Mouse (Mus musculus): ENCODE data around the gene Pla2g12b. TPM values are rescaled to one million over a fixed set of nuclear protein-coding genes. Genes with fewer than 3 reads are reported as not detected.

Gene Pla2g12b
- polyA plus RNA-seq, 1 experiment from 2014 or later: 1.8 TPM

DNA sequence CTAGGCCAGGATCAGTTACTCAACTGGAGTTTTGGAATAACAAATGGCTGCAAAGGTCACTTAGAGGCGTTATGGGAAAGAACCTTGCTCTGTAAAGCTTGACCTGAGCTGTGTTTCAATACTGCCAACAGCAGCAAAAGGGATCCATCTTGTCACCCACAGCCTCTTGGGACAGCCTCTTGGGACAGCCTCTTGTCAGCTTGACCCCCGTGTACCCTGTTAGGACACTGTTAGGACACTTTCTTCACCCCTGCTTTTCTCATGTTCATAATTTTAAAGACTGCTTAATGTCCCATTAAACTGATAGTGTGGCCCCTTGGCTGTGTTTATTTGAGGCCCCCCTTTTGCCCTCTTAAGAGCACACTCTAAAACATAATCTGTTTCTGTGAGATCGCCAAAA lies 21.0 kb downstream of the Pla2g12b start:
- WGBS (ENCODE audit: insufficient replicate concordance): 64% methylated on average over 3 of the region's 3 CpGs

DNA sequence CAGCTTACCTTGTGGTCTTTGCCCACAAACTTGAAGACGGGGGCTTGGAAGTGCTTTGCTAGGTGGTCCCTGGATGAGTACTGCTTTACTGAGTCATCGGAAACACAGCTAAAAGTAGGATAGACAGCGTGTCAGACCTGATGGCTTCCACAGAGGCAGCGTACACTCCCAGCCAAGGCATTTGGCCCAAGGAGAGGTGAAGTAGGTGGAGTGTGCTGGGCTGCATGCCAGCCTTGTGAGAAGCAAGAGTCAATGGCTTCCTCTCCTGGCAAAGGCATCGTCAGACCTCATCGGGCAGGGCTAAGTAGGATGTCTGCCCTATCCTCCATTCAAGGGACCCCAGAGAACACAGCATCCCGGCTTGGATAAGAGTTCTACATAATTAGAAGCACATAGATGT lies 21.9 kb downstream of the Pla2g12b start:
- H3K9ac ChIP-seq (ENCODE audit: low read depth, low read length): no peak overlapping the region
- H3K27me3 ChIP-seq (ENCODE audit: control insufficient read depth, insufficient read depth, low read length): no peaks in the 10 kb centered on the region
- no peaks in the 10 kb centered on the region for H3K36me3 ChIP-seq (ENCODE audit: control insufficient read depth, insufficient read depth, low read length)
- H3K4me2 ChIP-seq: no peak overlapping the region
- no peak overlapping the region for H3K27ac ChIP-seq (ENCODE audit: low read depth, low read length)
- H3K9me3 ChIP-seq (replicated peaks; ENCODE audit: control insufficient read depth, low read length): no peaks in the 10 kb centered on the region
- no peak overlapping the region for H3K4me3 ChIP-seq (ENCODE audit: low read depth, low read length)
- no peaks in the 10 kb centered on the region; the same call in 1 of the 2 replicates for H3K4me1 ChIP-seq (ENCODE audit: control insufficient read depth, insufficient read depth, low read length)
- WGBS (ENCODE audit: insufficient replicate concordance): 87% methylated on average over 7 of the region's 7 CpGs
- ATAC-seq (replicated peaks; ENCODE audit: insufficient number of reproducible peaks, low FRiP score, low TSS enrichment): no peak

More for the DNA sequence above, 21.0 kb downstream of the Pla2g12b start:
- Histone ChIP-seq H3K4me2 (no peak overlapping the region), H3K9me3 (replicated peaks; ENCODE audit: control insufficient read depth, low read length) (no peaks in the 10 kb centered on the region), H3K9ac (ENCODE audit: low read depth, low read length) (no peak overlapping the region), H3K27me3 (ENCODE audit: control insufficient read depth, insufficient read depth, low read length) (no peaks in the 10 kb centered on the region), H3K4me3 (ENCODE audit: low read depth, low read length) (no peak overlapping the region), H3K27ac (ENCODE audit: low read depth, low read length) (no peak overlapping the region), H3K36me3 (ENCODE audit: control insufficient read depth, insufficient read depth, low read length) (no peaks in the 10 kb centered on the region), H3K4me1 (ENCODE audit: control insufficient read depth, insufficient read depth, low read length) (no peaks in the 10 kb centered on the region)
- no peak for ATAC-seq (replicated peaks; ENCODE audit: insufficient number of reproducible peaks, low FRiP score, low TSS enrichment)

DNA sequence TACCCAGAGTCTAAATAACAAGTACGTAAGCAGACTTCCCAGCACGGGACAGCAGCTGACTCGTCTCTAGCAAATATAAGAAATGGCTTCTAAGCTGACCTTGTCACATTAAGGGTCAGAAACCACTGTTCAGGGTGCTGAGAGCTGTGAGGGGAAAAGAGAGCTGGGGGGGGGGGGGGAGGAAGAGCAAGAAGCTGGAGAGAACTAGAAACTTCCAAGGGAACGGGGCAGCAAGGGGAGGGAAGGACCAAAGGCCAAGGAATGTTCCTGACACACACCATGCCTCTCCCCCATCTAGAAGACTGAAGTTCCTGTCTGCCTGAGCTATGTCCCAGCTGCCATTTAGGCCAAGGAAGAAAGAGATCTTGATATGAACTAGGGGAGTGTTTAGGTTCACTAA lies 22.9 kb downstream of the Pla2g12b start:
- Histone ChIP-seq H3K4me3 (ENCODE audit: low read depth, low read length) (no peak overlapping the region), H3K4me2 (no peak overlapping the region), H3K27me3 (ENCODE audit: control insufficient read depth, insufficient read depth, low read length) (no peaks in the 10 kb centered on the region), H3K9me3 (replicated peaks; ENCODE audit: control insufficient read depth, low read length) (no peaks in the 10 kb centered on the region), H3K27ac (ENCODE audit: low read depth, low read length) (no peak overlapping the region), H3K4me1 (ENCODE audit: control insufficient read depth, insufficient read depth, low read length) (peaks cover 7% of the 10 kb centered on the region; the same call in 1 of the 2 replicates), H3K36me3 (ENCODE audit: control insufficient read depth, insufficient read depth, low read length) (no peaks in the 10 kb centered on the region), H3K9ac (ENCODE audit: low read depth, low read length) (no peak overlapping the region)
- WGBS (ENCODE audit: insufficient replicate concordance): 60% methylated on average over 4 of the region's 4 CpGs
- ATAC-seq (replicated peaks; ENCODE audit: insufficient number of reproducible peaks, low FRiP score, low TSS enrichment): no peak

DNA sequence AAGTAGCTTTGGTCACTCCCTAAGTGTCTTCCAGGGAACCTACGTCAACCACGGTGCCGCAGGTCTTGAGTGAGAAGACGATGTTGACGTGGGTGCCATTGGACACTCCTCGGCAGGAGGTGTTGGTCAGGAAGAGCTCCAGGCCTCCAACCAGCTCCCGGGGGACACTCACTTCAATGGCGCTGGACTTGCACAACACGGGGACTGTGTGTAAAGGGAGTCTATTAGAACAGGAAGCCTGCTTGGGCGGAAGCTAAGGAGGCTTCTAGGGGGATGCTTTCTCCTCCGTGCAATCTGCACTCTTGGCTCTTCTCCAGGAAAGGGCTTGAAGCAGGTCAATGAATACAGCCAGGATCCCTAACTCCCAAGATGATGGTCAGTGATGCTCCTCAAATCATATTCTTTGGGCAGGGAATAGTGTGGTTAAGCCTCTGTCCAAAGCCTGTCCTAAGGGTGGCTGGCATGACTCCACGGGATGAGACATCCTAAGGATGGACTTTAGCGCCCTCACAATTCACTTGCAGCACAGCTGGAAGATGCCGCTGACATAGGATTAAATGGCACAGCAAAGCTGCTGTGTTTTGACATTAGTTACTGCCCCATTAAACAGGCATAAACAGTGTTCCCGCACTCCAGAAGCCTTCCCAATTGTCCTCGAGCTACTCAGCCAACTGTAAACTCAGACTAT lies 26.1 kb downstream of the Pla2g12b start:
- H3K9ac ChIP-seq (ENCODE audit: low read depth, low read length): no peak overlapping the region
- H3K9me3 ChIP-seq (replicated peaks; ENCODE audit: control insufficient read depth, low read length): no peaks in the 10 kb centered on the region
- H3K4me2 ChIP-seq: no peak overlapping the region
- no peaks in the 10 kb centered on the region for H3K27me3 ChIP-seq (ENCODE audit: control insufficient read depth, insufficient read depth, low read length)
- no peaks in the 10 kb centered on the region for H3K36me3 ChIP-seq (ENCODE audit: control insufficient read depth, insufficient read depth, low read length)
- no peak for ATAC-seq (replicated peaks; ENCODE audit: insufficient number of reproducible peaks, low FRiP score, low TSS enrichment)
- no peak overlapping the region for H3K27ac ChIP-seq (ENCODE audit: low read depth, low read length)
- WGBS (ENCODE audit: insufficient replicate concordance): 73% methylated on average over 16 of the region's 16 CpGs
- H3K4me3 ChIP-seq (ENCODE audit: low read depth, low read length): no peak overlapping the region
- H3K4me1 ChIP-seq (ENCODE audit: control insufficient read depth, insufficient read depth, low read length): peaks cover 7% of the 10 kb centered on the region; the same call in 1 of the 2 replicates

DNA sequence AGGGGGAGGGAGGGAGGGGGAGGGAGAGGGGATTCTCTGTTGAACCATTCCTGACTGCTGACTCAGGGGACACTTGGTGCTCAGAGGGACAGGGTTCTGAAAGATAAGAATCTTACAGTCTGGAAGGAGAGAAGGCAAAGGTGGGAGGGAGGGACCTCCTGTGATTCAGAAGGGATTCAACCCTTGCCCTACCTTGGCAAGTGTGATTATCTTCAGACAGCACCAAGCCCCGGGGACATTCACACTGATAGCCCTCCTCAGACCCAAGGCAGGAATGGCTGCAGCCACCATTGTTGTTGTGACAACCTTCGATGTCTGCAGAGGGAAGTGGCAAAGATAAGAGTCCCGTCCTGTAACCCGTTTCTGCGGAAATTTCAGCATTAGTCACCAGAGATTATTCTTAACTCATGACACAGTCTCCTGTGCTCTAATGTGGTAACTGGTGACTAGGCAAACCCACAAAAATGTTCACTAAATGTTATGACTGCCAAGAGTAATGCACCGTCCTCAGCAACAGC lies 27.3 kb downstream of the Pla2g12b start:
- WGBS (ENCODE audit: insufficient replicate concordance): 21% methylated on average over 6 of the region's 6 CpGs
- peaks cover 7% of the 10 kb centered on the region; the same call in 1 of the 2 replicates for H3K4me1 ChIP-seq (ENCODE audit: control insufficient read depth, insufficient read depth, low read length)
- peak; percentile 52; the same call in 1 of the 2 replicates for ATAC-seq (replicated peaks; ENCODE audit: insufficient number of reproducible peaks, low FRiP score, low TSS enrichment)
- H3K36me3 ChIP-seq (ENCODE audit: control insufficient read depth, insufficient read depth, low read length): no peaks in the 10 kb centered on the region
- no peaks in the 10 kb centered on the region for H3K27me3 ChIP-seq (ENCODE audit: control insufficient read depth, insufficient read depth, low read length)
- H3K27ac ChIP-seq (ENCODE audit: low read depth, low read length): no peak overlapping the region
- H3K9me3 ChIP-seq (replicated peaks; ENCODE audit: control insufficient read depth, low read length): no peaks in the 10 kb centered on the region
- H3K4me3 ChIP-seq (ENCODE audit: low read depth, low read length): no peak overlapping the region
- no peak overlapping the region for H3K9ac ChIP-seq (ENCODE audit: low read depth, low read length)
- 0 out of 2 replicates have a peak overlapping the region, but pooled peaks have one; percentile 14 for H3K4me2 ChIP-seq

DNA sequence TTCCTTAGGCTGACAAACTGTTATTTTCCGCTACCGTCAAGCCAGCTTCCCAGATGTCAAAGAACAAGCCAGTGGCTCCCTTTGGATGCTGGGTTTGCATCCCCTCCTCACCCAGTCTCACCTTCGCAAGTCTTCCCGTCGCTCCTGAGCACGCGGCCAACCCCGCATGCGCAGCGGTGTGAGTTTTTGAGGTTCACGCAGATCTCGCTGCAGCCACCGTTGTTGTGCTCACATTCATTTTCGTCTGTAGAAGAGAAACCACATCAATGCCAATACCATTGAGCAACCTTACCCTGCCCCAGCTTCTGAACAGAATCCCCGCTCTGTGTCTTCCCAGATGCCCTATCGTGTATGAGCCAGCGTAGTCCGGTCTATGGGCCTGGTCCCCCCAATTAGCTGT lies 32.3 kb downstream of the Pla2g12b start:
- WGBS (ENCODE audit: insufficient replicate concordance): 89% methylated on average over 18 of the region's 18 CpGs
- no peak overlapping the region for H3K4me3 ChIP-seq (ENCODE audit: low read depth, low read length)
- no peak overlapping the region for H3K4me2 ChIP-seq
- H3K27ac ChIP-seq (ENCODE audit: low read depth, low read length): no peak overlapping the region
- H3K9me3 ChIP-seq (replicated peaks; ENCODE audit: control insufficient read depth, low read length): no peaks in the 10 kb centered on the region
- H3K36me3 ChIP-seq (ENCODE audit: control insufficient read depth, insufficient read depth, low read length): no peaks in the 10 kb centered on the region
- H3K27me3 ChIP-seq (ENCODE audit: control insufficient read depth, insufficient read depth, low read length): 0 out of 2 replicates have a peak, but pooled peaks cover 2% of the 10 kb centered on the region
- H3K9ac ChIP-seq (ENCODE audit: low read depth, low read length): no peak overlapping the region
- ATAC-seq (replicated peaks; ENCODE audit: insufficient number of reproducible peaks, low FRiP score, low TSS enrichment): no peak
- peaks cover 8% of the 10 kb centered on the region for H3K4me1 ChIP-seq (ENCODE audit: control insufficient read depth, insufficient read depth, low read length)

DNA sequence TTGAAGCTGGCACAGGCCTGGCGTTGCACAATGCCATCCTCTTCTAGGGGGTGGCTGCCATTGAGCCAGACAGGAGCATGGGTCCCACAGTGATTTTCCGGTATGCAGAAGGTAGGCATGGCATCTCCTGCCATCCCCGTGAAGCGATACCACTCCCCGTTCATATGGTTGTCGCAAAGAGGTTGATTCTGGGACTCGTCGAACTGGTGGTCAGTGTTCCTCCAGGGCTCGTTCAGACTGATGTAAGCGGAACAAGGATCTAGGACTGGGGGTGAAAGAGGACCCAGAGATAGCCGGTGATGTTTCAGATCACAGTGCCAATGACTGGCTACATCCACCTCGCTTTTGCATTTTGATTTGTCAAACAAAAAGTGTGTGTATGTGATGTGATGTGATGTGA lies 35.2 kb downstream of the Pla2g12b start:
- H3K4me2 ChIP-seq: no peak overlapping the region
- peaks cover 10% of the 10 kb centered on the region for H3K4me1 ChIP-seq (ENCODE audit: control insufficient read depth, insufficient read depth, low read length)
- no peak overlapping the region for H3K27ac ChIP-seq (ENCODE audit: low read depth, low read length)
- no peaks in the 10 kb centered on the region for H3K9me3 ChIP-seq (replicated peaks; ENCODE audit: control insufficient read depth, low read length)
- no peak overlapping the region for H3K4me3 ChIP-seq (ENCODE audit: low read depth, low read length)
- WGBS (ENCODE audit: insufficient replicate concordance): 90% methylated on average over 12 of the region's 12 CpGs
- ATAC-seq (replicated peaks; ENCODE audit: insufficient number of reproducible peaks, low FRiP score, low TSS enrichment): no peak
- H3K9ac ChIP-seq (ENCODE audit: low read depth, low read length): no peak overlapping the region
- H3K27me3 ChIP-seq (ENCODE audit: control insufficient read depth, insufficient read depth, low read length): 0 out of 2 replicates have a peak, but pooled peaks cover 2% of the 10 kb centered on the region
- H3K36me3 ChIP-seq (ENCODE audit: control insufficient read depth, insufficient read depth, low read length): no peaks in the 10 kb centered on the region

DNA sequence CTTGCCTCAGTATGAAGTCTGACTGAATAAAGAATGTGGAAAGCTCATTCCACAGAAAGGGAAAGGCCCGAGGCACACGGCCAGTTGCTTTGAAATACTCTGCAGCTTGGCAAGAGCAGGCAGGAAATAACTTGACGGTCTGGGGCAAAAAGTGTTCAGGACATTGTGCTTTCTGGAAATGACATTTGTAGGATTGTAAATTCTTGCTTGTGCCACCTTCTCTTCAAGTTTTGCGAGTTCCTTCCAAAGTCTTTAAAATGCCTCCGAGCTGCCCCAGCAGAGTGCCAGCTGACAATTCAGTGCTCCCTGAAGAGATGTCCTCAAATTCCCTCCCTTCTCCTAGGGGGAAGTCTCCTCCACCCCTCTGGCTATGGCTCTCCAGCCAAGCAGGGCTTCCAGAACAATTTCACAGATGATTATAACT lies 36.1 kb downstream of the Pla2g12b start:
- WGBS (ENCODE audit: insufficient replicate concordance): 39% methylated on average over 5 of the region's 5 CpGs
- no peaks in the 10 kb centered on the region for H3K9me3 ChIP-seq (replicated peaks; ENCODE audit: control insufficient read depth, low read length)
- H3K27ac ChIP-seq (ENCODE audit: low read depth, low read length): no peak overlapping the region
- no peaks in the 10 kb centered on the region for H3K36me3 ChIP-seq (ENCODE audit: control insufficient read depth, insufficient read depth, low read length)
- no peak overlapping the region for H3K9ac ChIP-seq (ENCODE audit: low read depth, low read length)
- no peak for ATAC-seq (replicated peaks; ENCODE audit: insufficient number of reproducible peaks, low FRiP score, low TSS enrichment)
- peaks cover 17% of the 10 kb centered on the region for H3K4me1 ChIP-seq (ENCODE audit: control insufficient read depth, insufficient read depth, low read length)
- H3K4me2 ChIP-seq: no peak overlapping the region
- H3K4me3 ChIP-seq (ENCODE audit: low read depth, low read length): no peak overlapping the region
- H3K27me3 ChIP-seq (ENCODE audit: control insufficient read depth, insufficient read depth, low read length): 0 out of 2 replicates have a peak, but pooled peaks cover 2% of the 10 kb centered on the region

DNA sequence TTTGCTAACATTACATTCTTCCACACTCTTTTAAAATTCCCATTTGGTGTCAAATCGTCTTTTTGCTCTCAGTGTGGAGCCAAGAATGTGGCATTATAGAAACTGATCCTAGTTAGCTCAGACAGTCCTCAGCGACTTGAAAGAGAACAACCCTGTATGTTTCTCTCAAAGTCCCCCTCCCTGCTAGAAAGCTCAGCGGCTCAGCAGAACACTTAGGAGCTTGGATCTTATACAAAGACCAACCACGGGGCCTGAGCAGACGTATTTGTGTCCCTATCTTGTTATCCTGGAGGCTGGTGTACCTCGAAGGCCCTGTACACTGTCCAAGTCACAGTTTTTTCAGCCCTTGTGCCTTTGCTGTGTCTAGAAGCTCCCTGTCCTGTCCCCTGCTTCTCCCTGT lies 36.7 kb downstream of the Pla2g12b start:
- H3K4me3 ChIP-seq (ENCODE audit: low read depth, low read length): no peak overlapping the region
- no peak overlapping the region for H3K9ac ChIP-seq (ENCODE audit: low read depth, low read length)
- ATAC-seq (replicated peaks; ENCODE audit: insufficient number of reproducible peaks, low FRiP score, low TSS enrichment): no peak
- H3K4me1 ChIP-seq (ENCODE audit: control insufficient read depth, insufficient read depth, low read length): peaks cover 22% of the 10 kb centered on the region
- no peaks in the 10 kb centered on the region for H3K9me3 ChIP-seq (replicated peaks; ENCODE audit: control insufficient read depth, low read length)
- 0 out of 2 replicates have a peak, but pooled peaks cover 2% of the 10 kb centered on the region for H3K27me3 ChIP-seq (ENCODE audit: control insufficient read depth, insufficient read depth, low read length)
- 50% methylated on average over 6 of the region's 6 CpGs for WGBS (ENCODE audit: insufficient replicate concordance)
- no peak overlapping the region for H3K4me2 ChIP-seq
- H3K36me3 ChIP-seq (ENCODE audit: control insufficient read depth, insufficient read depth, low read length): no peaks in the 10 kb centered on the region
- no peak overlapping the region for H3K27ac ChIP-seq (ENCODE audit: low read depth, low read length)

Data from heart, embryonic 11.5 days (tissue).